Mouse (Mus musculus): ENCODE measurements at regions not wholly inside any gene's neighbourhood (a gene's known extent, or its start where the extent isn't known, plus 50 kb on each side); places are given as distances from the start of the nearest gene placed in this dataset.

DNA sequence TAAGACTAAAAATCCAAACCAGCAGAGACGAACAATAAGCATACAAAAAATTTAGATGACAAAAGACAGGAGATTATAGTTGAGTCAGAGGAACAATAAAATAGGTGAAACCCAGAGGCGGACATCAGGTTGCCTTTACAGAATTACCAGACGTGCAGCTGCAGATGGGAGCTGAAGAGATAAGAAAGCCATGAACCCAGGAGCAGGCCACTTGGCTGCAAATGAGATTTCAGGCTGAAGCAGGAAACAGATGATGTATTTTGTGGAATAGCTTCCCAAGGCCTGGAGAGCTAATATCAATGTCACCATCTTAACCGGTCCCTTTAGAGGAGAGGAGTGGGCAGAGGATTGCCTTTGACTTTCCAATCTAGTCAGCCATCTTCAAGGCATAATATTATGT is 57.6 kb upstream of the Itga1 start:
- Histone ChIP-seq H3K4me2 (ENCODE audit: low read depth, low read length) (no peak overlapping the region), H3K36me3 (ENCODE audit: control insufficient read depth, insufficient read depth) (no peaks in the 10 kb centered on the region), H3K27ac (ENCODE audit: low read length) (no peak overlapping the region), H3K9me3 (replicated peaks; ENCODE audit: control insufficient read depth, low read length) (no peaks in the 10 kb centered on the region), H3K9ac (ENCODE audit: low read length) (no peak overlapping the region), H3K4me1 (ENCODE audit: control insufficient read depth, insufficient read depth, low read length) (peaks cover 3% of the 10 kb centered on the region; the same call in 1 of the 2 replicates), H3K27me3 (ENCODE audit: control insufficient read depth, insufficient read depth, low read length) (no peaks in the 10 kb centered on the region), H3K4me3 (ENCODE audit: low read length) (no peak overlapping the region)
- no peak; the same call in 1 of the 2 replicates for ATAC-seq (replicated peaks; ENCODE audit: extremely low read depth, insufficient read depth, low FRiP score)
- WGBS = 31% methylated on average over 4 of the region's 4 CpGs
